Mouse (Mus musculus) heart, postnatal 10 days (tissue): ENCODE data around the gene Fam24b. TPM values are rescaled to one million over a fixed set of nuclear protein-coding genes. Genes with fewer than 3 reads are reported as not detected.

Experiments used
- total RNA-seq, 2 experiments: library from RNA; stranded (reverse); gene quantifications; 2 replicates each; pipeline ENCODE4 v1.2.3; 2021

Gene Fam24b
- total RNA-seq, 2 experiments from 2014 or later: not detected

Other genes starting within 250 kb of the Fam24b start
- gene 4933402N03Rik, start 183.2 kb downstream of the Fam24b start, total RNA-seq: not detected
- 10 to 100 TPM; 16.8 to 17.3 TPM for gene 5430419D17Rik, start 155.1 kb downstream of the Fam24b start, total RNA-seq
- gene Cuzd1, start 7.2 kb downstream of the Fam24b start, total RNA-seq: not detected
- not detected for gene Fam24a, start 4.3 kb upstream of the Fam24b start, total RNA-seq
- 10 to 100 TPM; 14.2 to 16.1 TPM for gene 2310057M21Rik, start 33.2 kb upstream of the Fam24b start, total RNA-seq
- gene Pstk, start 41.6 kb upstream of the Fam24b start, total RNA-seq: 10 to 100 TPM; 51.7 to 55.1 TPM
- gene Ikzf5, start 81.0 kb upstream of the Fam24b start, total RNA-seq: 10 to 100 TPM; 32.4 to 34.7 TPM
- gene Acadsb, start 81.1 kb upstream of the Fam24b start, total RNA-seq: 10 to 100 TPM; 78.1 to 80.3 TPM
- not detected for gene Hmx3, start 213.4 kb upstream of the Fam24b start, total RNA-seq
- gene Hmx2, start 219.3 kb upstream of the Fam24b start, total RNA-seq: not detected
- 10 to 100 TPM; 45.9 to 48.4 TPM for gene Bub3, start 230.7 kb upstream of the Fam24b start, total RNA-seq